Mouse (Mus musculus) liver (tissue): ENCODE measurements around the gene Srpk1.
A peak's percentile ranks its signal among the peaks of the same experiment; 100 is the strongest.

Experiments
- DNase-seq: peaks from one replicate; pipeline ENCODE4 v3.0.0-alpha.2; 2020; ENCODE audit warnings: mixed read lengths

Srpk1 gene

GRCm38 (mm10) chr17:28553040-28553793, 69.3 kb downstream of the Srpk1 start:
- peak; percentile 58 for DNase-seq

- DNase-seq, result no peak
Observed at GRCm38 (mm10) chr17:28549111-28549510, 73.4 kb downstream of the Srpk1 start, which contains the start of gene Clpsl2. Gene Clpsl2, plus strand, starts transcription at chr17:28549411.

DNA sequence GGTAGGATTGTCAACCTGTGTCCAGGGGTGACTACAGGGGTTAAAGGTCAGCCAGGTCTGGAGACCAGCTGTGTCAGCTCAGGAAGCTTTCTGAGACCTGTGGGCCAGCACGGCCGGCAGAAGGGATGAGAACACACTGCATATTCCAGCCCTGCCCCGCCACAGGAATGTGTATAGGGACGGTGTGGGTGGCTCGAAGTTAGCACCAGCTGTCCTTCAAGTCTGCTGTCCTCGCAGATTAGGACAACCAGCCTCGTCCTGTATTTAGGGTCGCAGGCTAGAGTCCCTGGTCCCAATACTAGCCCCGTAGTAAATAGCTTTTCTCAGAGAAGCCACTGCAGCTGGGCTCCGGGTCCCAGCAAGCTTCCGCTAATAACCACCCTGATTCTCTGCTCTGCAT, 74.0 kb downstream of the Srpk1 start:
- DNase-seq, result no peak

DNA sequence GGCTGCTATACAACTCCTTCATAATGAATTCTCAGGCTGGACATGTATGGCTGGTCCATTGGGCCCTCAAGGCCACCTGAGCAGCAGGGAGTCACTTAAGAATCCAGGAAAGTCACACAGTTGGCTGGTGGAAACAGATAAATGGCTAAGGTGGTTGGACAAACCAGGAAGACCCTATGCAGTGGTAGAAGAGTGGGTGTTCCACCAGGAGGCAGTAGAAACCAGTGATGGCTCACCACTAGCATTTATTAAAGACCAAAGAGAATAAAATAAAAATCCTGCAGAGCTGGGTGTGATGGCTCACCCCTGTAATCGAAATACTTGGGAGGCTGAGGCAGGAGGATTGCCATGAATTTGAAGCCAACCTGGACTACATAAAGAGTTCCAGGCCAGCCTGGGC, 75.6 kb downstream of the Srpk1 start:
- DNase-seq, result no peak

- DNase-seq, result no peak
Observed at GRCm38 (mm10) chr17:28537881-28538280, 84.6 kb downstream of the Srpk1 start.
